Mouse (Mus musculus) brain, adult 10 weeks (tissue): ENCODE data around the gene Hectd4. TPM values are rescaled to one million over a fixed set of nuclear protein-coding genes. Genes with fewer than 3 reads are reported as not detected.

Experiments used
- polyA plus RNA-seq: library from polyadenylated mRNA; stranded (reverse); fragments of 350-450 nt; fragmentation: Illumina TruSeq; extraction: RNeasy Lipid Tissue Mini Kit (QIAGEN cat#74804); gene quantifications from one replicate; pipeline ENCODE4 v1.2.3, GENCODE M21; 2015; ENCODE audit warnings: low read depth, low replicate concordance

The Hectd4 gene
- polyA plus RNA-seq, result 53.7 TPM

GRCm38 (mm10) chr5:121219980-121220731 is at the start of gene Hectd4:
TSS of gene Hectd4 (plus strand) at chr5:121220219.

DNA sequence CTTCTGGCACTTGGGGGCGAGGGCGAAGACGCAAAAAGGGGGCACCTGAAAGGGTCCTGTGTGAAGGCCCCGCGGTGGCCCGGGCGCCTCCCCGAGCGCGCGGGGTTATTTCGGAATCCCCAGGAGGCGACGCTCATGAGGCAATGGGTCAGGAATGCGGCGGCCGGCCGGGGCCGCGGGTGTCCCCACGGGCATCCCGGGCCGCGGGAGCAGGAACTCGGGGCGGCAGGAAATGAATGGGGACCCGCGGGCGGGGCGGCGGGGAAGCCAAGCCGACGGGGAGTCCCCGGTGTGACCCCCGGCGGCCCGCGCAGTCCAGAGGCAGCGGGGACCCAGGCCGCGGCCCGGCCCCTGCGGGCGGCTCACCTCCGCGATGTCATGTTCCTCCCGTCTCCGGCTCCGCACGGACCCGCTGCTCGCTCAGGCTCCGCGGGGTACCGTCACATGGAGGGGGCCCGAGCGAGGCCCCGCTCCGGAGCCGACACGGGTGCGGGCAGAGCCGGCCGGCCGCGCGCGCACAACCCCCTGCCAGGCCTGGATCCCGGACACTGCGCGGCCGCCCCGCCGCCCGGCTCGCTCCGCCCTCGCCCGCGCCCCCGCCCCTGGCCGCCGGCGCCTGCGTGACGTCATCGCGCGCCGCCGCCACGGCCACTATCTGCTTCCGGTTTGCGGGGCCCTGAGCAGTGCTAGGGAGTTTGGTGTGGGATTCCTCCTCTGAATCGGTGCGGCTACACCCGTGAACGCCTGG is 29.0 kb upstream of the Hectd4 start, which contains the start of gene Ptpn11:
Gene Ptpn11 (minus strand): TSS at position 562 of the 748 bp plus-strand sequence.

DNA sequence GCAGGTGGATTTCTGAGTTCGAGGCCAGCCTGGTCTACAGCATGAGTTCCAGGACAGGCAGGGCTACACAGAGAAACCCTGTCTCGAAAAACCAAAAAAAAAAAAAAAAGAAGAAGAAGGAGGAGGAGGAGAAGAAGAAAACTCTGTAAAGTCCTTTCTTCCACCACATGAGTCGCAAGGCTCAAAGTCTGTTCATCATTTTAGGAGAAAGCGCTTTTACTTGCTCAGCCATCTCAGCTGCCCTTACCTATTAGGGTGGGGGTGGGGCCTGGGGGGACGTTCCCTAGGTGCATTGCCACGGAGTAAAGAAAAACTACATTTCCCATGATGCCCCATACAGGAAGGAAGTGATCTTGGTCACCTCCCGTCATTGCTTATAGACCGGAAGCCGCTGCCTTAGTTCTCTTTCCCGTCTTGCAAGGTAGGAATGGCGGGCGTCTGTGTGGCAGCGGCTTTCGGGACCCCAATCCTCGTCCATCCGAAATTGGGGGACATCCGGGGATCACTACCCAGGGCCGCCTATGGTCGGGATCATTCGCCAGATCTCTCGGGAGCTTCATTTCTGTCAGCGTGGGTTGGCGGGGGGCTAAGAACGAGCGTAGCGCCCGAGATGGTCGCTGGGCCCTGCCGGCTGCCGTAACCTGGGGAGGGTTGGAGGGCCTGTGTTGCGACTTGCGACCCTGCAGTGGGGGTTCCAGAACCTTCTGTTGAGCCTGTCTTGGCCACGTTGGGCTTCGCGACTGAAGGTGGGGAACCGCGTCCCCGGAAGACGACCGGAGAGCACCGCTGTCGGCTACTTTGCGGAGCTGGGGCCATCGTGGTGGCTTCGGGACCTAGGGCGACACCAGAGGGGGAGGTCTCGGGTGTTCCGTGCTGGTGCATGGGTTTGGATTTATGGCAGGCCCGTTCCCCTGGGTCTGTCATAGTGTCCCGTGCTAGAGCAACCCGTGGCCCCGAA is 15.6 kb upstream of the Hectd4 start, which contains the start of gene Rpl6:
Gene Rpl6 (plus strand): TSS at position 350 of the 958 bp plus-strand sequence.

DNA sequence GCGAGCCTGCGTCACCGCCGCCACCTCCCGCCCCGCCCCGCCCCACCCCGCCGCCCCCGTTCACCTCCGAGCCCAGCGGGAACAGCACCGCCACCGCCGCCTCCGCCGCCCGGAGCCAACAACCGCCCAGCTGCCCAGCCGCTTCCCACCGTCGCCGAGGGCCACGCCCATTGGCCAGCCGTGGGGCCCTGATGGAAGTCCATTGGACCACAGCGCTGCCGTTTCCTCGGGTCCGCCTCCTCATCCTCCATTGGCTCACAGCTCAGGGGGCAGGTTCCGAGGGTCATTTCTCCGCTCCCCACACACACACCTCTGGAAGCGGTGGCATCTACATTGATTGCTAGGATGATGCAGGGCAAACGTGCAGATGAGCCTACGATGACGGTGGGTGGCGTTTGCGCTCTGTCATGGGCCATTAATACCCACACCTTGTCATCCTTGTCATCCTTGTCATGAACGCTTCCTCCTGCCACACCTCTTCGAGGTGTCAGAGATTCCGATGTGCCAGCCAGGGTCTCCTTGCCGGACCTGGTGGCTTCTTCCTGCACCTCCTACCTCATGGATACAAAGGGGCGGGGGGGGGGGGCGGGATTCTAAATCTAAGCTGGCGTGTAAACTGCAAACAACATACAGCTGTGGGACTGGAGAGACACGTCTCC is 165.6 kb downstream of the Hectd4 start, which contains the start of gene Trafd1:
Gene Trafd1 (minus strand): TSS at position 172 of the 659 bp plus-strand sequence.

GRCm38 (mm10) chr5:121397187-121398145 is 177.4 kb downstream of the Hectd4 start, which contains the start of gene Naa25:
TSS of gene Naa25 (plus strand) at chr5:121397936.

Other genes with a start within 250 kb of the Hectd4 start
- gene Rph3a, start 210.1 kb upstream of the Hectd4 start, polyA plus RNA-seq, result 237 TPM
- gene Ptpn11, start 28.8 kb upstream of the Hectd4 start, polyA plus RNA-seq, result 84.5 TPM
- 675 TPM for gene Rpl6, start 15.7 kb upstream of the Hectd4 start, polyA plus RNA-seq
- 59.1 TPM for gene Trafd1, start 165.4 kb downstream of the Hectd4 start, polyA plus RNA-seq
- gene Naa25, start 177.7 kb downstream of the Hectd4 start, polyA plus RNA-seq, result 27.3 TPM
- gene Tmem116, start 231.7 kb downstream of the Hectd4 start, polyA plus RNA-seq, result 3.8 TPM
- gene Erp29, start 232.3 kb downstream of the Hectd4 start, polyA plus RNA-seq, result 194 TPM